Mouse (Mus musculus): Measurements from ENCODE around the gene Cotl1. TPM values are rescaled to one million over a fixed set of nuclear protein-coding genes. Genes with fewer than 3 reads are reported as not detected.
A peak's percentile ranks its signal among the peaks of the same experiment; 100 is the strongest.

Cotl1 gene
- total RNA-seq, 2 experiments from 2014 or later = 39.4 to 44.2 TPM

GRCm38 (mm10) chr8:119823278-119823677 is 17.1 kb downstream of the Cotl1 start:
- DNase-seq = no peak
- intact Hi-C loops (cut with DNase I) = no loop called here

DNA sequence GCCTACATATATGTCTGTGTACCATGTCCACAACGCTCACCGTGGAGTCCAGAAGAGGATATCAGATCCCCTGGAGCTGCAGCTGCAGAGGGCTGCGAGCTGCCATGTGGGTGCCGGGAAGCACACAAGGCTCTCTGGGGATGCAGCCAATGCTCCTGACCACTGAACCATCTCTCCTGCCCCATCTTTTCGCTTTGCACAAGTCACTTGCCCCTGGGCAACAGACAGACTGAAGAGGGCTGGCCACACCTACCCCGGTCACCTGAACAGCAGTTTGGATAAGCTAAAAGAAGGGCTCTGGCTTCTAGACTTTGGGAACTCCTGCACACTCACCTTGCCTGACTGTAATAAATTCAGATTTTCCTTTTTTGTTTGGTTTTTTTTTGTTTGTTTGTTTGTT is 18.7 kb downstream of the Cotl1 start:
- no peak for DNase-seq
- intact Hi-C loops (cut with DNase I) = no loop called here

GRCm38 (mm10) chr8:119819976-119820375 is 20.4 kb downstream of the Cotl1 start:
- intact Hi-C loops (cut with DNase I) = no loop called here
- no peak for DNase-seq

- intact Hi-C loops (cut with DNase I) = no loop called here
- DNase-seq = no peak
Observed at GRCm38 (mm10) chr8:119819316-119819715, 21.0 kb downstream of the Cotl1 start.

DNA sequence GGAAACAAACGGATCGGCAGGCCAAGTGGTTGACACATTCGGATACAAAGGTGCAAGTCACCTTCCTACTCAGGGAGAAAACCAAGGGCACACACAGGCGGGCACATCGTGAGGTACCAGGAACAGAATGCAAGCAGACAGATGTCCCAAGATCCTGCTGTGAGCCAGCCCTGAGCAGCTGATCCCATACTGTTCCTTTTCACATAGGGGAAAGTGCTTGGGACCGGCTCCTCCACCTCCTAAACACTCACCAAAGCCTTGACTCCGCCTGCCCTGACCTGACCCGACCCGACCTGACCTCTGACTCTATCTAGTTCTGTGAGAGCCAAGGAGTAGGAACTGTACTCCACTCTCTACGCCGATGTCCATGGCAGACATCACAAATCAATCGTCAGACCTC is 22.9 kb downstream of the Cotl1 start:
- intact Hi-C loops (cut with DNase I) = no loop called here
- DNase-seq = no peak

- intact Hi-C loops (cut with DNase I) = no loop called here
- no peak for DNase-seq
Observed at GRCm38 (mm10) chr8:119816219-119816618, 24.1 kb downstream of the Cotl1 start.

- intact Hi-C loops (cut with DNase I) = no loop called here
- peak; percentile 34 to 40 for DNase-seq
Observed at GRCm38 (mm10) chr8:119812650-119813431, 27.5 kb downstream of the Cotl1 start.

GRCm38 (mm10) chr8:119811925-119812324 is 28.4 kb downstream of the Cotl1 start:
- intact Hi-C loops (cut with DNase I) = no loop called here
- peak in 1 of 2 experiments; percentile 31 for DNase-seq

- DNase-seq = no peak
- intact Hi-C loops (cut with DNase I) = no loop called here
Observed at GRCm38 (mm10) chr8:119810953-119811499, 29.3 kb downstream of the Cotl1 start.

DNA sequence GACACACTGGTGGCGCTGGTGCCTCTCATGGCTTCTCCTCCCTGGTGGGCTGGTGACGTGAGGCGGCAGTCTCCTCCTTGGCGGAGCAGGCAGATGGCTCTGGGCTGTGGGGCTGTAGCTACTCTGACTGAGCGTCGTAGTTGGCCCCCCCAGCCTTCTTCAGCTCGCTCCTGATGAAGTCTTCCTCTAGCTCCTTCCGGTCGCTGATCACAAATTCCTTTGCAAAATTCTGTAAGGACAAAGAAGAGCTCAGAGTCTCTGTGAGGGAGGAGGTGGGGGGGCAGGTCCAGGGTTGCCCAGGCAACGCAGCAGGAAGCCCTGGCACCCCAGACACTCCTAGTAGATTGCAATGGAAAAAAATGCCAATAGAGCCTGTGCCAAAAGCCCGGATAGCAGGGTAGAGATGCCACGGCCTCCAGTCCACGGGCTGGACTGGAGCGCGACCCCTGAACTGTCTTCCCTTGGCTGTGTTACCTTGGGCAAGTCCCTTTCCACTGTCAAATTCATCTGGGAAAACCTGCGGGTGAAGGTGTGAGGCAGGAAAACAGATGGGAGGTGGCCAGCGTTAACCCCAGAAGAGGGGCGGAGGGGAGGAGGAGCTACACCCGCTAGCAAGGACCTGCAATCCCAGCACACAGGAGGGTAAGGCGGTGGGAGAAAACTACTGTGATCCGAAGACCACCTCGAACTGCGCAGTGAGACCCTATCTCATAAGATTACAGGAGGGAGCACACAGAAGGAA is 30.0 kb downstream of the Cotl1 start:
- intact Hi-C loops (cut with DNase I) = no loop called here
- DNase-seq = no peak

- DNase-seq = no peak
- intact Hi-C loops (cut with DNase I) = no loop called here
Observed at GRCm38 (mm10) chr8:119809620-119810019, 30.7 kb downstream of the Cotl1 start.

GRCm38 (mm10) chr8:119807687-119808086 is 32.7 kb downstream of the Cotl1 start:
- DNase-seq = no peak
- intact Hi-C loops (cut with DNase I) = no loop called here

- intact Hi-C loops (cut with DNase I) = no loop called here
- no peak for DNase-seq
Observed at GRCm38 (mm10) chr8:119806422-119807263, 33.7 kb downstream of the Cotl1 start.

DNA sequence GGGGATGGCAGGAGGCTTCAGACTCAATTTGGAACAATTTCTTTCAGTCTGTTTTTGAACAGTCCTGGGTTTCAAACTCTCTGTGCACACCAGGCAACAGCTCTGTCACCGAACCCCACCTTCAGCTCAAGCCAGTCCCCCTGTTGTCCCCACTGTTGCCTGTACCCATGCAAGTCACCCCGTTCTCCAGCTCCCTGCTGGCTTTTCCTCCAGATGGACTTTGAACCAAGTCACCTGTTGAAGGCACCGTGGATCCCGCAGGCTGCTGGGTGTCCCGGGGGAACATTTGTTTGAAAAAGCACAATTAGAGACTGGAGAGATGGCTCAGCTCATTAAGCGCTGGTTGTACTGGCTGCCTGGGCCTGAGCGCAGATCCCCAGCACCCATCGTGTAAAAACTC is 35.1 kb downstream of the Cotl1 start:
- DNase-seq = no peak

GRCm38 (mm10) chr8:119802592-119802991 is 37.8 kb downstream of the Cotl1 start:
- no peak for DNase-seq
- intact Hi-C loops (cut with DNase I) = no loop called here

More for the DNA sequence above, 35.1 kb downstream of the Cotl1 start:
- intact Hi-C loops (cut with DNase I) = no loop called here

DNA sequence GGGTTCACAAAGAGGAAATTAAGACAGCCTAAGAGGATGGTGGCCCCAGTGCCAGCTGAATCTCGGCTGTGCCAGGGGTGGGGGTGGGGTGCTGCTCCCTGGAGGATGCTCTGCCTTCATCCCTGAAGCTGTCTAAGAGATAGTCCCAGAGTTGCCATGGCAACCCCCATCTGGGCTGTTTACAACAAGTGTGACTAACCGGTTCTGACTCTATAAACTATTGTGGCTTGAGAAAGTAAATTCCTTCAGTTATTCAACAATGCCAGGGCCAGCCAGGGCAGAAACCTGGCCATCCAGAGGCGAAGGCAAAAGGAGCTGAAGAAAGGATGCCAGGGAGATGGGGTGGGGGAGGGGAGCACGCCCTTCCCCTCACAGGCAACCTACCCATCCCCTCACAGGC is 39.2 kb downstream of the Cotl1 start:
- DNase-seq = no peak
- intact Hi-C loops (cut with DNase I) = no loop called here

DNA sequence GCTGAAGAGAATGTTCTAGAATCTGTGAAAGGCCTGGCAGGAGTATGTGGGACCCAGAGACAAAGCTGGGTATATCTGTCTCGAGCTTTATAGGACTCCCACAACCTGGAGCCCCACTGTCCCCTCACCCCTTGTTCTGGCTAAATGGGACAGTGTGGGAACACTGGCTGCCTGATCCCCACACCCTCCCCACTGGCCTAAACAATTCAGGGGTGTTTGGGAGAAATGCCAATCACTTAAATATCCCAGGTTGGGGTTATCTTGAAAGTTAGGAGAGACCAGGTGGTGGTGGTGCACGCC is 41.4 kb downstream of the Cotl1 start:
- intact Hi-C loops (cut with DNase I) = no loop called here
- DNase-seq = no peak

GRCm38 (mm10) chr8:119798170-119798964 is 42.0 kb downstream of the Cotl1 start:
- intact Hi-C loops (cut with DNase I) = no loop called here

DNA sequence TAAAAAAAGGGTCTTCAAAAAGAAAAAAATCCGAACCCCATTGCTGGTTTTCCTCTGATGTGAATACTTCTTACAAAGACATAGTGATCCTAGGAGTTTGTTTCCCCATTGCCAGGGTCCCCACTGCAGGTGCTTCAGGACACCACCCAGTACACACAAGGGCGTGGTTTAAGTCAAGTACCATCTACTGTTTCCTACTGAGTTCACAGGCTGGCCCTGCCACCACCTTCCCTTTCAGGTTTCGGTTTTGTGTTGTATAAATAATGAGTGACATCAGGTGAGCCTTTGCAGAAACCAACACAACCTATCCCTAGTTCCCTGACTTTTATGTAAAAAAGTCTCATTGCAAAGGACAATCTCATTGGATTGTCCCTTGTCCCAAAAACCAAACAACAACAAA is 44.7 kb downstream of the Cotl1 start:
- intact Hi-C loops (cut with DNase I) = no loop called here

More at GRCm38 (mm10) chr8:119798170-119798964, 42.0 kb downstream of the Cotl1 start:
- peak; percentile 50 to 60 for DNase-seq

DNA sequence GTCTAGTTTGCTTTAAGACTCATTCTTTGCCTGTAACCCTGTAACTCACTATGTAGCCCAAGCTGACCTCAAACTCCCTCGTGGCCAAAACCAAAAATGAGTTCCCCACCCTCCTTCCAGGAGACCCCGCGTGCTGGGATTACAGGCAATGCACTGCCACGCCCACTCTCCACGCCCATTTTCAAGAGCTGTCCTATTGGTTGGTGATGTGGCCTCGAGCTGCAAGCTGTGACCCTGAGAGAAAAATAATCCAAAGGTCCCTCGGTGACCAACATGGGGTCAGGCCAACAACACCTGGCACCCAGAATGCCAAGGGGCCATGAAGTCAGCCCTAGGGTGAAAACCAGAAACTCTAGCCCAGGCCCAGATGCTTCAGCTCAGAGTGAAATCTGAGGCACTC is 45.7 kb downstream of the Cotl1 start:
- no peak for DNase-seq
- intact Hi-C loops (cut with DNase I) = no loop called here

More for the DNA sequence above, 44.7 kb downstream of the Cotl1 start:
- DNase-seq = no peak
